Mouse (Mus musculus) kidney, postnatal 4 days (tissue): Measurements from ENCODE around the gene Col11a2.
"Not testable (repeated sequence)": the region's sequence is repeated elsewhere in the genome, so short reads cannot be mapped to it uniquely, and the experiment has no call there.

Experiments
- DNase-seq, 2 experiments: peaks; one replicate each; pipeline ENCODE4 v3.0.0; 2021; ENCODE audit warnings: mixed read lengths in 2 of 2

Col11a2 gene

GRCm38 (mm10) chr17:34038878-34039561 lies at the start of gene Col11a2:
Gene Col11a2 (plus strand): TSS chr17:34039437.
- no peak for DNase-seq

GRCm38 (mm10) chr17:33991788-33992664 lies 47.2 kb upstream of the Col11a2 start:
- DNase-seq: peak; percentile 68 to 73

- DNase-seq: no peak
Observed at GRCm38 (mm10) chr17:33994959-33995358, 44.3 kb upstream of the Col11a2 start.

- no peak for DNase-seq
Observed at GRCm38 (mm10) chr17:33995651-33996050, 43.6 kb upstream of the Col11a2 start.

DNA sequence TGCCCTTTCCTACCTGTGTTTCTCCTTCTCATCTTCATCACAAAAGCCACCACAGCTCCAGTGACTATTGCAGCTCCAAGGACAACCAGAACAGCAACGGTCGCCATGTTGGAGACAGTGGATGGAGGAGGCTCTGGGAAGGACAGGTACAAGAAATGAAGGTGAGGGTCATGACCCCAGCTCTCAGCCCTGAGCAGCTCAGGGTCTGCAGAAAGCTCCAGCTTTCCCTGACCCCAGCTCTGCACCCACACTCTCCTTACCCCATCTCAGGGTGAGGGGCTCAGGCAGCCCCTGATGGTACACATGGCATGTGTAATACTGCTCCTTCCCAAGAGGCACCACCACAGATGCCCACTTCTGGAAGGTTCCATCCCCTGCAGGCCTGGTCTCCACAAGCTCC lies 42.2 kb upstream of the Col11a2 start:
- DNase-seq: not testable (repeated sequence)

DNA sequence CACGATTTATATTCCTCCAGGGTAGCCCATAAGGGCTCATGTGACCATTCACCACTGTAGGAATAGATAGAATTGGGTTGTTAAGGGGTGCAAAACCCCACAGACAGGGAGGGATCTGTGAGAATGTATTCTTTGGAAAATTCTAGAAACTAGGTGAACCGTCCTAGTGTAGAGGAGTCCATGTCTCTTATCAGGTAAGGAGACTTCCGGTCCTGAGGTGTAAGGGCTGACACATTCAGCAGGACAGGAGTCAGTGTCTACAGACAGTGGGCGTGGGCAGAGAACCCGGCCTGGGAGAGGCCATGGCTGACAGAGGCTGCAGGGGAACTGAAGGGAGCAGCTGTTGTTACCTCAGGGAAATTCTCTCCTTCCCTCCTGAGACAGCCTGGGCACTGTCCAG lies 40.5 kb upstream of the Col11a2 start:
- peak in 1 of 2 experiments; percentile 6 for DNase-seq

DNA sequence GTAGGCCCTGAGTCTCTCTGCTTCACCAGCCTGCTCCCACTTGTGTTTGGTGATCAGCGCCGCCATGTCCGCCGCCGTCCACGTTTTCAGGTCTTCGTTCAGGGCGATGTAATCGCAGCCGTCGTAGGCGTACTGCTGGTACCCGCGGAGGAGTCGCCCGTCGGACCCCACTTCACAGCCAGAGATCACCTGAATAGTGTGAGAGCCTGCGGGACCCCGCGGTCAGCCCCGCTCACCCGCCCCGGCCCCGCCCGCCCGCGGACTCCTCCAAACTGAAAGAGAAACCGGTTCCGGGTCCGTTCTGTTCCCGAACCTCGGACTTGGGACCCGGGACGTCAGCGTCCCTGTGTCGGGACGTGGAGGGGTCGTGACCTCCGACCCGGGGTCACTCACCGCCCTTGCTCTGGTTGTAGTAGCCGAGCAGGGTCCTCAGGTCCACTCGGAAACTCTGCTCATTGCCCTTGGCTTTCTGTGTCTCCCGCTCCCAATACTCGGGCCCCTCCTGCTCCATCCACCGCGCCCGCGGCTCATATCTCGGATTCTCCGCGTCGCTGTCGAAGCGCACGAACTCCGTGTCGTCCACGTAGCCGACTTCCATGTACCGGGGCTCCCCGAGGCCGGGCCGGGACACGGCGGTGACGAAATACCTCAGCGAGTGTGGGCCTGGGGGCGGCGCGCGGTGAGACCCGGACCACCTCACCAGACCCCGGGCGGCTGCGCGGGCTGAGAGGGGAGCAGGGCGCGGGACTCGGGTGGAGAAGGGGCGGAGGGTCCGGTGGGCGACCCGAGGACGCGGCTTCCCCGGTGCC lies 39.7 kb upstream of the Col11a2 start:
- peak; percentile 37 to 50 for DNase-seq

DNA sequence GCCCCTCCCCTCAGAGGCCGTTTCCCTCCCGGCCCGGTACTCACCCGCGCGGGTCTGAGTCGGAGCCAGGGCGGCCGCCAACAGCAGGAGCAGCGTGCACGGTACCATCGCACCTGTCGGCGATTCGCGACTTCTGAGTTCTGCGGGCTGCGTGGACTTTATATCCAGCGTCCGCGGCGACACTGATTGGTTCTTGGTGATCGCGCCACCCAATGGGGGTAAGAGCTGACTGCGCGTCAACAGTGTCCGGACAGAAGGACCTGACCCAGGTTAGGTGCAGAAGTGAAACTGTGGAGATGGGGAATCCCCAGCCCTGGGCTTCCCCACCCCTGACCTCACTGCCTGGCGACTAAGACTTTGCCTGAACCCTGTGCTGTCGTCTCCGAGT lies 39.1 kb upstream of the Col11a2 start, which contains the start of gene H2-K1:
TSS of gene H2-K1 (minus strand) at position 198 of the 388 bp plus-strand sequence.
- DNase-seq: peak; percentile 89 to 93

DNA sequence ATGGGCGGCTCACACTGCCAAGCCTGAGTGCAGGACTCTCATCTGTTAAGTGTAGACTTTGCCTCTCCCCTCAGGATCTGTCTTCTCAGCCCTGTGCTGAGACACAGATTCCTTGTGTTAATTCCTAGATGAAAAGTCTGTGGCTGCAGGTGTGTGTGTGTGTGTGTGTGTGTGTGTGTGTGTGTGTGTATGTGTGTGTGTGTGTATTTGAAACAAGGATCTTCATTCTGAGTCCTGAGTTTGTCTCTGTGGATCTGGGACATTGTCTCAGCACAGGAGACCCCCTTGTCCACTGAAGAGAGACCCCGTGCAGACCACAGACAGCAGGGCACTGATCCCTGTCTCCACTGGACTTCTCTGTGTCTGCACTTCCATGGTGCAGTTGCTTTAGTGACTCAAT lies 38.4 kb upstream of the Col11a2 start:
- not testable (repeated sequence) for DNase-seq

DNA sequence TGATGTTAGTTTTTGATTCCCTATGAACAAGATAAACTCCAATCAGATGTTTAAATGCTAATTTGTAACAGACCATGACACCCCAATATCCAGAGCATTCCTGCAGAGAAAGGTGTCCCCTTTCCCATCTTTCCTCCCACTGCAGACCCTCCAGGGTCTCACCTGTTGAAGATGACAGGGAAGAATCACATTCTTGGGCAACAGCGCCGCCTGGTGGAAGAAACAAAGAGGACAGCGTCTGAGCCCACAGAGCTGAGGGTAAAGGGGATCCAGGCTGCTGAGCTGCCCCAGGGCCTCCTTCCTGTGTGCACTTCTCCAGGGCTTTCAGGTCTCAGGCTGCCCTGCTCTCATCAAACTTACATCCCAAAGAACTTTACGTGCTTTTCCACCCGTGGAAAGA lies 35.8 kb upstream of the Col11a2 start:
- DNase-seq: peak; percentile 68

- no peak for DNase-seq
Observed at GRCm38 (mm10) chr17:34006570-34006969, 32.7 kb upstream of the Col11a2 start.

- DNase-seq: no peak
Observed at GRCm38 (mm10) chr17:34010156-34010555, 29.1 kb upstream of the Col11a2 start.

- no peak for DNase-seq
Observed at GRCm38 (mm10) chr17:34013436-34013835, 25.8 kb upstream of the Col11a2 start.

GRCm38 (mm10) chr17:34021539-34022413 lies 17.5 kb upstream of the Col11a2 start:
- DNase-seq: no peak

DNA sequence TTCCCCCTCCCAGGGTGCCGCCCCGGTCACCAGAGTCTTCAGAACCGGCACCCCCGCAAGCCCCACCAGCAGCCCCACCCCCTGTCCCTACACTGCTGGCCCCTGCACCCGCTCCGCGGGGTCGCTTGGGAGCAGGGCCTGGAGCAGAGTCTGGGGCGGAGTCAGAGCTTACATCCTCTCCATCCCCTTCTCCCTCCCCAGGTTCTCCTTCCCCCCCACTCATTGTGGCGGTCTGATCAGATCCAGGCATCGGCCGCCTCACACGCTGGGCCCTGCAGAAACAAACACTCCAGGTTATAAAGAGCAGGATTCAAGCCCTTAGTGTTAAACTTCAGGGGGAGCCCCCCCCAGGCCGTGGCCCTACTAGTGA lies 16.8 kb upstream of the Col11a2 start:
- no peak for DNase-seq

DNA sequence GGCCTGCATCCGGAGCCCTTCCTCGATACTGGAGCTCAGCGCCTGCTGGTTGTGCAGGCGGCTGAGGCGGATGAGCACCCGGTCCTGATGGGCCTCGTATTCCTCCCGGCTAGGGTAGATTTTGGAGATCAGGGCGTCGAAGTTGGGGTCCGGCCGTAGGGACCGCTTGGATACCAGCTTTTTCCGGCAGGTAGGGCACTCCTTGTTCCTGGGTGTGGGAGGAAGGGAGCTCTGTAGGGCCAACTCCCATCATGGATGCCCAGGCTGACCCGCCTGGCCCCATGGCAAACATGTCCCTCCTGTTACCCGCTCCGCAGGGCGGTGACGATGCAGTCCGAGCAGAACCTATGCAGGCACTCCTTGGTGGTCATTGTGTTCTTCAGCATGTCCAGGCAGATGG lies 16.2 kb upstream of the Col11a2 start:
- peak in 1 of 2 experiments; percentile 11 for DNase-seq

GRCm38 (mm10) chr17:34023678-34024077 lies 15.6 kb upstream of the Col11a2 start:
- DNase-seq: no peak

- DNase-seq: peak; percentile 88 to 93
Observed at GRCm38 (mm10) chr17:34024317-34024821, 14.9 kb upstream of the Col11a2 start, which contains the start of gene Ring1. Gene Ring1 (minus strand): TSS chr17:34024680.

GRCm38 (mm10) chr17:34024861-34025755 lies 14.1 kb upstream of the Col11a2 start:
- peak in 1 of 2 experiments; percentile 77 for DNase-seq

DNA sequence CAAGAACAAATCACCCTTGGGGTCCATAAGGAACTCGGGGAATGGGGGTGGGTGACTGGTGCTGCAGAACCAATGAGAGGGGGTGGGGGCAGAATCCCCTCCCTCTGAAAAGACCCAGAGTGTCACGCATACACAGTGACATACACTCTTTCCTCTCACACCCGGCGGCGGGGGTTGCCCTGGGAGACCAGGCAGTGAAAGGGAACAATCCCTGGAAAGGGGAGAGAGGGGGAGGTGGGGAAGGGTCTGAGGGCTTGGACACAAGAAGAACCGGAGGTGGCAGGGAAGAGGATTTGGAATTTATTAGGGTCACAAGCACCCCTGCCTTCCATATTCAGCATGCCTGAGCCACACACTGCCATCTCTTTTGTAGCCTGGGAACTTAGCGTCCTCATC lies 13.5 kb upstream of the Col11a2 start:
- peak in 1 of 2 experiments; percentile 14 for DNase-seq

DNA sequence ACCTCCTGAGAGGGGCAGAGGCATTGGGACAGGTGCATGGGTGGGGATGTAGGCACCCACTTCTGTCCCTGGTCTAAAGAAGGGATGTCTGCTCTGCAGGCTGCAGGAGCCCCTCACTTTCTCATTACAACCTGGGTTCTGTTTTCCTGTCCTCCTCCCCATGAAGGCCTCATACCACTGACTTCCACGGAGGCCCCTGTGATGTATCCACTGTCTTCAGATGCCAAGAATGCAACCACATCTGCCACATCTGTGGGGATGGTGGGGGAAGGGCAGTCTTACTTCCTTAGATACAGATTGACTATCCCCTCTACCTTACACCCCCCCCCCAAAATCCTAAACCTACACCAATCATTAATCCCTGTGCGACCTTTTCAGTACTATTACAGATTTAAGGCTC lies 13.0 kb upstream of the Col11a2 start:
- DNase-seq: no peak
